Mouse (Mus musculus) frontal cortex, postnatal 10 days (tissue): ENCODE results near the gene Tulp3.

Source experiments
- DNase-seq, 2 experiments: peaks; one replicate each; pipeline ENCODE4 v3.0.0; 2022; ENCODE audit warnings: low spot score in 2 of 2, mixed read lengths in 1 of 2

Tulp3 gene

DNA sequence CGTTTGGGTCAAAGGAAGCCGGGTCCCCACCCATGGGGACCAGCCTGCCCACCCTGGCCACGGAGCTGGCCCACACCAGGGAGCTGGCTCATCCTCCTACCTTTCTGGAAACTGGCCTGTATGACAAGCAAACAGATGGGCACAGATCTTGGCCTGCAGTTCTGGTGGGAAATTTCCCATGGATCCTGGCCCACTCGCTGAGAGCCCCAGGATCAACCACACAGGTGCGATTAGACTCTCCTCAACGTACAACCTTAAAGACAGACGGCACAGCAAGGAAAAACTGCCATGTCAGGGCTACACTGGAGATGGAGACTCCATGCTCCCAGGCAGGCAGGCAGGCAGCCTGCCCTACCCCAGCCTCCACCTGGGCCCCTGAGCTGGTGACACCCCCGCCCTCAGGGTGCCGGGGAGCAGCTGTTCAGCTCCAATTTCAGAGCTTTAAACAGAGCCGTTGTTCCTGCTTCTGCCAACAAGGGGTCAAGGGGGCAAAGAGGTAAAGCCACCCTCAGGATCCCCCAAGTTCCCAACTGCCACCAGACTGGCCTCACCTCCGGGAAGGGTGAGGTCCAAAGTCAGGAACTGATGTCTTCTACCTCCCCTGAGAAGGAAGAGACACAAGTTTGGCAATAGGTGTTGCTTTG is 58.8 kb downstream of the Tulp3 start:
- DNase-seq: no peak

- DNase-seq: peak; percentile 20 to 24
These were observed 59.5 kb downstream of the Tulp3 start for GRCm38 (mm10) chr6:128295876-128296749.

GRCm38 (mm10) chr6:128291284-128291683 is 64.4 kb downstream of the Tulp3 start:
- no peak for DNase-seq

DNA sequence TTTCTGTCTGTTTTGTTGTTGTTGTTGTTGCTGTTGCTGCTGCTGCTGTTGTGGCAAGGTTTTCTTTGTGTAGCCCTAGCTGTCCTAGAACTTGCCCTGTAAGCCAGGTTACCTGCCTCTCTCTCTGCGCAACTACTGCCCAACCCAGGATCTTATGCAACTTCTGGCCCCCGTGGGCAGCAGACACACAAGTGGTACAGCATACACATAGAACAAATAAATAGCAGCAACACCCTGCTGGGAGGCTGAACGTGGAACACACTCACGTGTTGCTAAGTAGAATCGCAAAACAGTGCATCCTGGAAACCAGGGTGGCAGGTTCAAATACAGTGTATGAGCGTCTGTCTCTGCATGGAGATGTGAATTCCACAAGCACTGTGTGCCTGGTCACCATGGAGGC is 67.0 kb downstream of the Tulp3 start:
- DNase-seq: no peak

DNA sequence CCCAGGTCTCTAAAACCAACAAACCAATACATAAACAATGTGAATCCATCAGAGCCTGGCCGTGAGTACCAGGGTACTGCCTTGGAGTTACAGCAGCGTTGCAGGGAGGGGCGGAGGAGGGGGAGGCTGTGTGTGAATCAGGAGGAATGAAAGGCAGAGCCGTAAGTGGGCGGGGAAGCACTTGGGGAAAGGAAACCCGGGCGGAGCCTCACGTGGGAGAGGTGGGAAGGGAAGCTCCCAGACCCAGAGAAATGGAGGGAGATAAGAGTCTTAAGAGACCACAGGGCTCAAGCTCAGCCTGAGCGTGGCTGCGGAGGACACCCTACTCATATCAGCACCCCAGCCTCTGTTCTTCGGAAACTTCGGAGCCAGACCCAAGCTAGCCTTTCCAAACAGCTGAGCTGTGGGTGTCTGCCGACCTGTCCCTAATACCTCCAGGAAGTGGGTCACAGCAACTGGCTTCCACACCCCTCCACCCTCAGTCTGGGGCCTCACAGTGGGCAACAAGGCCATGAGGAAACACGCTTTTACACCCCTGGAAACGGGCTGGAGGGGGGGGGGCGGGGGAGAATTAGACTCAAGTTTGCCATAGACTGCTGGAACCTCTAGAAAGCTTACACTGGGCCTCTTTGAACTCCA is 69.7 kb downstream of the Tulp3 start:
- peak in 1 of 2 experiments; percentile 17 for DNase-seq

DNA sequence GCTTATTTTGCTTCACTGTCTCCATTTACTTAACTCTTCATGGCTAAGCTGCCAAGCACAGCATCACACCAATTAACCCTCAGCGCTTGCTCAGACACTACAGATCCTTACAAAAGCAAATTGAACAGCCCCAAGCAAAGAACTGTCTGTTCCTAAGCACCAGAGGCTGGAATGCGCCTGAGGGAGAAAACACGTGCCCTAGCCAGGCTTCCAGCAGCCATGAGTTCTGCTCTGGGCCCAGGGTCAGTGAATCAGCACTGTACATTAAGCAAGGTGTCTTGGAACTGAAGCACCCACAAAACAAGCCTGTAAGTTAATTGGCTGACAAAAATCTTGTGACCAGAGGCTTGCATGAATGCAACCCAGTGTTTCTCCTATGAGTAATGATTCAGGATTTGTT is 73.5 kb downstream of the Tulp3 start:
- no peak for DNase-seq

DNA sequence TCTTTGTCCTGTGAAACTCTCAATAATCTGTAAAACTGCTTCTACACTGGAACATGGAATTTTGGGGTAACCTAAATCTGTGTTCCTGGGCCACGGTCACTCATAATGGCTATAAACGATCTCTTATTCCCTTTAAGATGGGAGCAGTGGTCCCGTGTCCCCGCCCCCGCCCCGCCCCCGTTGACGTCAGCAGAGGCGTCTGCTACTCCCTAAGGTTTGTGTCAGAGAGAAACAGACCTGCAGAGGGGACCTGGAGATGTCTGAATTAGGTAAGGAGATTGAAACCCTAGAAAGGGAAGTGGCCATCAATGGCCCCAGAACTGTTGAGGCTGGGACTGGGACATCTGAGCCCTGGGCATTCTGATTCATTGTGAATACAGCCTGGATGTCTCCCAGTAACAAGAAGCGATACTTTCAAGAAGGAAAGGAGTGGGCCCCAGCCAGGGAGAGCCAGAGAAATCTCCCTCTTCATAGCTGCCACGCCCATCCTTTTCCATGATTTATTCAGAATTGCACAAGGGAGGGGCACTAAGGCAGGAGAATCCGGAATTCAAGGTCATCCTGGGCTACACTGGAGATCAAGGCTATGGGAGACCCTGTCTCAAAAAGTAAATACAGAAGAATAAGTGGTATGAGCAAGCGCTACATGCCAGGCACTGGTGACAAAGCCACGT is 75.0 kb downstream of the Tulp3 start:
- DNase-seq: no peak

DNA sequence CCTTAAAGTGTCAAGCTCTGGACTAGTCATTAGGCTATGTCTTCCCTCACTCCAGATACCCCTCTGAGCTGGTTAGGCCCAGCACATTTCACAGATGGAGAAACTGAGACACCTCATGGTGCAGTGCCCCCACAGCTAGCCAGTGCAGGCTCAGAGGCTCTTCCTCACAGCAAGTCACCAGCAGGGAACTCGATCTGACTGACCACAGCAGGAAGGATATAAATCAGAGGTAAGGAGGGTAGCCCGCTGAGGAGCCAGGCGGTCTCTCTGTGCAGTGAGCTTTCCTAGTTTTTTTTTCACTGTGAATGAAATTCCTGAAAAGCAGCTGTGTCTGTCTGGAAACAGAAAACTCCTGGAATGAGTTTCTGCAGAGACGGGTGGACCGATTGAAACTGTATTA is 76.0 kb downstream of the Tulp3 start:
- DNase-seq: no peak

- no peak for DNase-seq
These were observed 76.6 kb downstream of the Tulp3 start for GRCm38 (mm10) chr6:128279099-128279498.

DNA sequence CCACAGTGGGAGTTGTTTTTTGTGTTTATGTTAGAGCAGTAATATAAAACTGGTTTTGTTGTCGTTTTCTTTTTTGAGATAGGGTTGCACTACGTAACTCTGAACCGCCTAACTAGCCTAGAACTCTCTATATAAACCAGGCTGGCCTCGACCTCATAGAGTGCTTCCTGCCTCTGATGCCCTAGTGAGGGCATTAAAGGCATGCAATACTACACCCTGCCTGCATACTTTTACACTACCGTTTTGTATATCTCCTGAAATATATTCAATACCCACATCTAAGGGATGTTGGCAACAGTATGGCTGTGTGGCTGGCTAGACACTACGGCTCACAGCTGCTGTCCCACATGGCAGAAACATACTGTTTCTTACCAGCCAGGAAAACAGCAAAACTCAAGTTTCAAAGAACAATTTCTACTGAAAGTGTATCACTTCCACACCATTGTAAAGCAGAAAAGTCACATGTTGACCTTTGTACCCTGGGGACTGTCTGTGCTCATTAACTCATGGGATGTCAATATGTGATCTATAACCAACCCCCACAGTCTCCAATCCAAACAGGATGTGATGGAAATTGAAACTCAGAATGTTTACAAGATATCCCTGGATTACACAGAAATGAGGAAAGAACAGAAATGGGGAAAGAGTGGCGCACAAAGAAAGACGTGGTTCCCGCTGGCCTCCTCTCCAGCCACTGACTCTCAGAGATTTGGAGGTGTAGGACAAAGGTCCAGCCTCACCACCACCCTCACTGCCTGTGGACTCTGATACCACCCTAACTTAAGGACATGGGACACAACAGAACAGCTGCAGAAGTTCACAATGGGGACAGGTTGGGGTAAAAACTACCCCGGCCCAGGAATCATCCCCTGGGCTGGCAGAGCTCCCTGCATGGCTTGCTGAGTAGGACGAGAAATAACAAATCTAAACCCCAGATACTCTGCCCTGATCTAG is 78.2 kb downstream of the Tulp3 start:
- no peak for DNase-seq

- DNase-seq: no peak
These were observed 79.3 kb downstream of the Tulp3 start for GRCm38 (mm10) chr6:128276349-128276748.

GRCm38 (mm10) chr6:128275506-128276064 is 80.1 kb downstream of the Tulp3 start:
- DNase-seq: no peak

DNA sequence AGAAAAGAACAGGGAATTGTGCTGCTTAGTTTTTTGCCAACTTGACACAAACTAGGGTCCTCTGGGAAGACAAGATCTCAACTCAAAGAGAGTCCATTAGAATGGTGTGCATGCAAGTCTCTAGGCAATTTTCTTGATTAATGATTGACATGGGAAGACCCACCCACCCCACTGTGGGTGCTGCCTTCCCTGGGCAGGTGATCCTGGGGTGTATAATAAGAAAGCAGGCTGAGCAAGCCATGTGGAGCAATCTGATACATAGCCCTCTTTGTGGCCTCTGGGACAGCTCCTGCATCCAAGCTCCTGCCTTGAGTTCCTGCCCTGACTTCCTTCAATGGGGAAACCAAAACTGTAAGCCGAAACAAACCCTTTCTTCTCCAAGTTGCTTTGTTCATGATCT is 82.1 kb downstream of the Tulp3 start:
- DNase-seq: no peak

DNA sequence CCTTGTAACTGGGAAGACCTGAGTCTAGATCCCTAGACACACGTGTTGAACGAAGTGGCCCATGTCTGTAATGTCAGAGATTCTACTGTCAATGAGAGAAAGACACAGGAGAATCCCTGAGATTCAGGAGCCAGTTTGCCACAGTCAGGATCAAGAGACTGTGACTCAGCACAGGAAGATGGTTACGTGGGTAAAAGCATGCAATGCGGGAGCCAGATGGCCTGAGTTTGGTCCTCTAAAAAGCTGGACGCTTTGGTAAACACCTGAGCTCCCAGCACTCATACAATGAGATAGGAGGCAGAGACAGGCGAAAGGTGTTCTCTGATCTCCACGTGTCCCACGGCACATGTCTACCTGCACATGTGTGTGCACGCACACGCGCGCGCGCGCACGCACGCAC is 82.9 kb downstream of the Tulp3 start:
- DNase-seq: no peak
